Mouse (Mus musculus) limb, embryonic 15.5 days (tissue): ENCODE results near the gene Cabin1. TPM values are rescaled to one million over a fixed set of nuclear protein-coding genes. Genes with fewer than 3 reads are reported as not detected.

Experiments
- ATAC-seq: fragments of 200-750 bp; cut with Nextera tagmentation; 2 replicates; pipeline ENCODE4 v1.8.0; 2017; ENCODE audit warnings: low read depth, moderate TSS enrichment; ENCODE audit not compliant: insufficient number of reproducible peaks, low FRiP score, low TSS enrichment
- H3K27ac ChIP-seq: fragments of 300-500 bp; sonication (generic); 2 replicates; pipeline ENCODE4 v1.5.1; 2015; ENCODE audit warnings: moderate library complexity, mild to moderate bottlenecking, inconsistent platforms
- H3K27me3 ChIP-seq: fragments of 300-500 bp; sonication (generic); 2 replicates; pipeline ENCODE4 v1.6.1; 2015; ENCODE audit warnings: inconsistent platforms
- H3K36me3 ChIP-seq: fragments of 300-500 bp; sonication (generic); 2 replicates; pipeline ENCODE4 v1.6.1; 2015; ENCODE audit warnings: inconsistent platforms
- H3K4me1 ChIP-seq: fragments of 300-500 bp; sonication (generic); 2 replicates; pipeline ENCODE4 v1.6.1; 2015; ENCODE audit warnings: inconsistent platforms
- H3K4me2 ChIP-seq: fragments of 300-500 bp; sonication (generic); 2 replicates; pipeline ENCODE4 v1.6.1; 2015; ENCODE audit warnings: mild to moderate bottlenecking, inconsistent platforms
- H3K4me3 ChIP-seq: fragments of 300-500 bp; sonication (generic); 2 replicates; pipeline ENCODE4 v1.5.1; 2015; ENCODE audit warnings: mild to moderate bottlenecking, inconsistent platforms
- H3K9ac ChIP-seq: fragments of 300-500 bp; sonication (generic); 2 replicates; pipeline ENCODE4 v1.6.1; 2015; ENCODE audit warnings: inconsistent platforms
- H3K9me3 ChIP-seq: fragments of 300-500 bp; sonication (generic); 2 replicates; pipeline ENCODE4 v1.6.1; 2016; ENCODE audit warnings: inconsistent platforms
- WGBS: fragments of 180-500 bp; shearing (Covaris S2); methylation state at CpG from one replicate; pipeline ENCODE4 v1.1.7; 2015; 5-methylcytosine and 5-hydroxymethylcytosine counted together
- polyA plus RNA-seq: library from polyadenylated mRNA; unstranded; fragments of >200 nt; fragmentation: Nextera tagmentation; extraction: Ambion mirVana; gene quantifications from 2 replicates; pipeline ENCODE4 v1.2.1, GENCODE M21; 2015

Gene Cabin1
- polyA plus RNA-seq, 1 experiment from 2014 or later, result 29.3 TPM

- no peaks in the 10 kb centered on the region for H3K9me3 ChIP-seq
- H3K27me3 ChIP-seq, result no peaks in the 10 kb centered on the region
- no peak overlapping the region for H3K4me3 ChIP-seq
- H3K4me1 ChIP-seq, result peaks cover 10% of the 10 kb centered on the region
- peaks cover 71% of the 10 kb centered on the region for H3K36me3 ChIP-seq
- no peak overlapping the region for H3K9ac ChIP-seq
- no peak for ATAC-seq
- no peak overlapping the region for H3K27ac ChIP-seq
- 94% methylated on average over 3 of the region's 3 CpGs for WGBS
- H3K4me2 ChIP-seq, result no peak overlapping the region
Measured at GRCm38 (mm10) chr10:75707901-75708632, 56.1 kb downstream of the Cabin1 start.

- no peak overlapping the region for H3K4me2 ChIP-seq
- no peaks in the 10 kb centered on the region for H3K27me3 ChIP-seq
- 73% methylated on average over 8 of the region's 8 CpGs for WGBS
- H3K9ac ChIP-seq, result no peak overlapping the region
- no peak overlapping the region for H3K27ac ChIP-seq
- ATAC-seq, result no peak
- no peak overlapping the region for H3K4me3 ChIP-seq
- H3K36me3 ChIP-seq, result peaks cover 65% of the 10 kb centered on the region
- H3K9me3 ChIP-seq, result no peaks in the 10 kb centered on the region
- peaks cover 10% of the 10 kb centered on the region for H3K4me1 ChIP-seq
Measured at GRCm38 (mm10) chr10:75706632-75707216, 57.4 kb downstream of the Cabin1 start.

DNA sequence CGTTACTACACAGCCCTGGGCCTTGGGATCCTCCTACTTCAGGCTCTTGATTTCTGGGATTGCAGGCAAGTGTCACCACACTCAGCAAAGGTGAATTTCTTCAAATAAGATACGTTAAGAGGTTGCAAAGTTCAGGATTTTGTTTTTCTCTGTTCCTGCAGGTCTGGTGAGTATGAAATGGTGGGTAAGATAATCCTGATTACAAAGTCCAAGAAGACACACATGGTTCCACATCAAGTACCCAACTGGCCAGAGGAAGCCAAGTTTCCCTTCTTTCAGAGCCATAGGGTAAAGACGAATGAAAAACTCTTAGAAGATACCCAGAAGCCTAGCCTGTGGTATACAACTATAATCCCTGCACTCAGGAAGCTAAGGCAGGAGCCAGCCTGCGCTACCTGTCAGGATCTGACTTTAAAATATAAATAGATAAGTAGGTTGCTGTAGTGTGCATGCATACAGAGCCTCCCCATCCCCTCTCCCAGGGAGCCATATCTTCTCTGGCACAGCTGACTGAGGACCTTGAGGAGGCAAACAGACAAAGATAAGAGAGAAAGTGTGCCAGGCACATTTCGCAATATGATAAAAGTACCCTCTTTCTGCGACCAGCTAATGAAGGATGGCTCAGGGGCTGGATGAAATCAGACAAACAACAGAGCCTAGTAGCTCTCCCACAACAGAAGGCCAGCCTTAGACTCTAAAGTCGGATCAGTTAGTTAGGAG lies 58.3 kb downstream of the Cabin1 start:
- H3K36me3 ChIP-seq, result peaks cover 57% of the 10 kb centered on the region
- H3K4me1 ChIP-seq, result peaks cover 10% of the 10 kb centered on the region
- H3K9ac ChIP-seq, result no peak overlapping the region
- H3K27ac ChIP-seq, result no peak overlapping the region
- H3K9me3 ChIP-seq, result no peaks in the 10 kb centered on the region
- ATAC-seq, result no peak
- 76% methylated on average over 7 of the region's 7 CpGs for WGBS
- H3K4me3 ChIP-seq, result no peak overlapping the region
- H3K4me2 ChIP-seq, result no peak overlapping the region
- H3K27me3 ChIP-seq, result no peaks in the 10 kb centered on the region

DNA sequence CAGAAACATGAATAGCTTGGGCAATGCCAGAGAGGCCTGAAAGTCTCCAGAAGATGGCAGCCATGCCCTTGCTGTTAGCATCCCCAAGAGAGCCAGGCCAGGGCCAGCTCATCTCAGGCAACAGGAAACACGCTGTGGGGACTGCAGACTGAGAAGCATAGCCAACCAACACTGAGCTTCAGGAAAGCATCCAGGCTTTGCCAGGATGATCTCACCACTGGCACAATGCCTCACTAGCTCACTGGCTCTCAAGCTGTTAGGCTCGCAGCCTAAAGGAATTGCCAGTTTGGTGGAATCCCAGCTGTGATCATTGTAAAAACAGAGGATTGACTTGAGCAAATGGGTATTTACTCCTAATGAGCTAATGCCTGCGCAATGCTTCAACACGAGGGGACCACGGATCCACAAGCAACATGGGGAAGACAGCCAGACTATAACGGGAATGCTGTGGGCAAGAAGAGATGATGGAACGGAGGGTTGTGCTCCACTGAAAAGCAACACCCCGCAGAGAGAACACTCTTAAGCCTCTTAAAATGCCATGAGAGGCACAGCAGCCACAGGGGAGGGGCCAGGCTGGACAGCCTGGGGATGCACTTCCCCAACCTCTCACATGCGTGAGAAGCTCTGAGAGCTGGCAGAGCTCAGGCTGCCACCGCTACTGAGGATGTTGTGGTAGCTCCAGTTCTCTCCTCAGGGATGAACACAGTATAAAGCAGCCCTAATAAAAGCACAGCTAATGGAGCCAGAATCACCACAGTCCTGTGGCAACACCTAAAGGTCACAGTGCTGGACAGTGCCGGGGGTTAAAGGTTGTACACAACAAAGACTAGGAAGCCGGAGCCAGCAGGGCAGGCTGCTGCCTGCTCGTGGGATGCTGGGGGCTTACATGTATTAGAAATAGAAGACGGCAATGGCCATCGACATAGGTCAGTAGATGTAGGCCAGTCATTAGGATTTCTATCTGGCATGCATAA lies 59.6 kb downstream of the Cabin1 start:
- Histone ChIP-seq H3K4me3 (no peak overlapping the region), H3K36me3 (peaks cover 56% of the 10 kb centered on the region), H3K4me1 (peaks cover 10% of the 10 kb centered on the region), H3K9ac (no peak overlapping the region), H3K4me2 (no peak overlapping the region), H3K27ac (peak overlapping the region; percentile 73), H3K9me3 (no peaks in the 10 kb centered on the region), H3K27me3 (no peaks in the 10 kb centered on the region)
- peak; percentile 81 for ATAC-seq
- 56% methylated on average over 15 of the region's 15 CpGs for WGBS

- Histone ChIP-seq H3K9ac (no peak overlapping the region), H3K4me2 (no peak overlapping the region), H3K9me3 (no peaks in the 10 kb centered on the region), H3K27ac (peak overlapping the region; percentile 73; the same call in 1 of the 2 replicates), H3K4me1 (peaks cover 10% of the 10 kb centered on the region), H3K36me3 (peaks cover 56% of the 10 kb centered on the region), H3K4me3 (no peak overlapping the region), H3K27me3 (no peaks in the 10 kb centered on the region)
- ATAC-seq, result no peak
- WGBS, result 70% methylated on average over 1 of the region's 1 CpGs
Measured at GRCm38 (mm10) chr10:75703504-75703903, 60.6 kb downstream of the Cabin1 start.

DNA sequence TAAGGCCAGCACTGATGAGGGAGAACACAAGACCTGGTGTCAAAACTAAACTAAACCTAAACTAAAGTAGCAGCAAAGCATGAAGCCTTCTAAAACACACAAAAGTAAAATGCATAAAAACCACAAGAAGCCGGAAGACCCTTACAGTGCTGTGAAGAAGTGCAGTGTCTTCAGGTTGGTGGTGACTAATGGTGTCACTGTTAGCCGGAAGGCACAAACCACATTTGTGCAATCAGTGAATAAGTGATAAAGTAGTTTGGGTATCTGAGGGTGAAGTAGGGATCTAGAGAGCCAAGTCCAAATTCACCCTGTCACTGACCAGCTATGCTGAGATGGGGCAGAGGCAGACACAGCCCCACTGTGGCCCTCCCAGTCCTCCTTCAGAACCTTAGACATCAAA lies 61.6 kb downstream of the Cabin1 start:
- Histone ChIP-seq H3K4me3 (no peak overlapping the region), H3K9me3 (no peaks in the 10 kb centered on the region), H3K4me1 (peaks cover 10% of the 10 kb centered on the region), H3K4me2 (no peak overlapping the region), H3K9ac (no peak overlapping the region), H3K36me3 (peaks cover 58% of the 10 kb centered on the region), H3K27ac (no peak overlapping the region), H3K27me3 (no peaks in the 10 kb centered on the region)
- ATAC-seq, result no peak
- WGBS, result 85% methylated on average over 2 of the region's 2 CpGs

- no peak for ATAC-seq
- Histone ChIP-seq H3K4me2 (no peak overlapping the region), H3K27me3 (no peaks in the 10 kb centered on the region), H3K4me3 (no peak overlapping the region), H3K9ac (no peak overlapping the region), H3K4me1 (peaks cover 10% of the 10 kb centered on the region), H3K27ac (no peak overlapping the region), H3K36me3 (peaks cover 60% of the 10 kb centered on the region), H3K9me3 (no peaks in the 10 kb centered on the region)
- WGBS, result 89% methylated on average over 6 of the region's 6 CpGs
Measured at GRCm38 (mm10) chr10:75701280-75701679, 62.9 kb downstream of the Cabin1 start.

DNA sequence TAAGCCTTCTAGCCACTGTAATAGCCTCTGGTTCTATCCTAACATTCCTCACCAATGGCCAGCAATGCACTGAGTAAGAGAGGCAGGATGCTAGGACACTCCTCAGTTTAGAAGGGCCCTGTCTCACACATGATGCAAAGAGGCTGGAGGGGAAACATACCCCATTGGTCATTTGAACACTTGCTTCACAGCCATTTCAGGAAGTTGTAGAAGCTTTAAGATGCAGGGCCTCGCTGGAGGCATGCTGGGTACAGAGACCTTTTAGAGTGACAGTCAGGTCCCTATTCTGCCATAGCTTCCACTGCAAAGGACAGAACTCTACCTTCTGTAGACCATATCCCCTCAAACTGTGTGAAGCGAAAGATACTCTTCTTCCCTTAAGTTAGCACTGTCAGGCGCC lies 66.4 kb downstream of the Cabin1 start:
- ATAC-seq, result no peak
- H3K9me3 ChIP-seq, result no peaks in the 10 kb centered on the region
- no peak overlapping the region for H3K27ac ChIP-seq
- H3K9ac ChIP-seq, result no peak overlapping the region
- H3K27me3 ChIP-seq, result no peaks in the 10 kb centered on the region
- H3K4me1 ChIP-seq, result no peaks in the 10 kb centered on the region
- no peak overlapping the region for H3K4me3 ChIP-seq
- 84% methylated on average over 3 of the region's 3 CpGs for WGBS
- H3K4me2 ChIP-seq, result no peak overlapping the region
- H3K36me3 ChIP-seq, result peaks cover 78% of the 10 kb centered on the region

DNA sequence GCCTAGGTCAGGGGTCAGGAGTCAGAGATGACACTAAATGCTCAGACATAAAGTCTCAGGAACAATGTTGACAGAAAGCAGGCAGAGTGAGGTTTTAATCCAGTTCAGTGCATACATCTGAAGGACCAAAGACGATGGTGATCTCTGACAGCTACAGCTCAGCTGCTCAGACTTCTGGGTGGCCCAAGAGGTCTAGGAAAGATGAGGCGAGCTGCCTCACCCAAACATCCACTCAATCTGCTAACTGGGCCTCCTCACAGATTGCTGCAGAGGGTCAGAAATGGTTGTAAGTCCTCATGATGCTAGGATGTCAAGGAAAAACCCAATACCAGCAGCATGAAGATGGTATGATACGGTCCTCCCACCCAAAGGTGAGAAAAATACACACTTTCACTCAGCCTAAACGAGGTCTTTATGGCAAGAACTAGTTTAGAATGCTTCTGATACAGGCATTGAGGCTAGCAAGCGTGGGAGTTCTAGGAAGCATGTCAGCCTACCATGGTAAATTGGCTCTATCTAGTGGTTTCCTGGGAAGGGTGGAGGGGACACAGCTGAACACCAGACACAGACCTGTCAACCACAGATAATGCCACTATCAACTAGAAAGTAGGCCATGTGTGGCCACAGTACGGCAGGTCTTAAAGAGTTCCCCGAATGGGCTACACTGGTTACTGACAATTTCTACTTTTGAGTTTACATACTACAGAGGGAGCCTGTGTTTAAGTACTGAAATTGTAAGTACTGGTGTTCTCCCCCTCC lies 67.4 kb downstream of the Cabin1 start:
- Histone ChIP-seq H3K36me3 (peaks cover 75% of the 10 kb centered on the region), H3K4me3 (no peak overlapping the region), H3K4me2 (no peak overlapping the region), H3K9ac (no peak overlapping the region), H3K9me3 (no peaks in the 10 kb centered on the region), H3K27me3 (no peaks in the 10 kb centered on the region), H3K27ac (no peak overlapping the region), H3K4me1 (no peaks in the 10 kb centered on the region)
- WGBS, result 85% methylated on average over 7 of the region's 7 CpGs
- no peak for ATAC-seq

DNA sequence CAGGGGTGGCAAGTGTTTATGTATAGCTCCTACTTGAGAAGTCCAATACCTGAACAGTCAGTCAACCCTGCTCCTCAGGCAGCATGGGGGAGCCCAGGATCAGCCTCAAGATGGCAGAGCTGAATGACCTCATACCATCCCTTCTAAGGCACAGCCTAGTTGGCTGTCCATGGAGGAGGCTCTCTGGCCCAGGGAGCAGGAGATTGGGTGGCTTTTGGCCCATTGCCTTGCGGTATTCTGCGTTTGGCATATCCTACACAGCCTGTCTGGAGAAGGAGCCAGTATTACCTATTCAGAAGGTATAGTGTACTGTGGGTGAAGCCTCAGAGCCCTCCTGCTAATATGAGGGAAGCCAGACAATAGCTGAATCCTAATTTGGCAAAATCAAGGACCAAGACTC lies 68.6 kb downstream of the Cabin1 start:
- H3K4me2 ChIP-seq, result no peak overlapping the region
- WGBS, result 91% methylated on average over 2 of the region's 2 CpGs

GRCm38 (mm10) chr10:75695078-75695477 lies 69.1 kb downstream of the Cabin1 start:
- ATAC-seq, result no peak
- no peaks in the 10 kb centered on the region for H3K9me3 ChIP-seq
- no peak overlapping the region for H3K4me2 ChIP-seq
- H3K27me3 ChIP-seq, result no peaks in the 10 kb centered on the region
- no peak overlapping the region for H3K4me3 ChIP-seq
- H3K36me3 ChIP-seq, result peaks cover 84% of the 10 kb centered on the region
- WGBS, result 81% methylated on average over 5 of the region's 5 CpGs
- no peaks in the 10 kb centered on the region for H3K4me1 ChIP-seq
- H3K27ac ChIP-seq, result no peak overlapping the region
- H3K9ac ChIP-seq, result no peak overlapping the region

More for the DNA sequence above, 68.6 kb downstream of the Cabin1 start:
- Histone ChIP-seq H3K4me1 (no peaks in the 10 kb centered on the region), H3K9me3 (no peaks in the 10 kb centered on the region), H3K36me3 (peaks cover 87% of the 10 kb centered on the region), H3K4me3 (no peak overlapping the region), H3K9ac (no peak overlapping the region), H3K27ac (no peak overlapping the region), H3K27me3 (no peaks in the 10 kb centered on the region)
- ATAC-seq, result no peak; the same call in 1 of the 2 replicates
